Mouse (Mus musculus) adrenal gland, postnatal 25 days (tissue): Measurements from ENCODE around the gene Gnat2. TPM values are rescaled to one million over a fixed set of nuclear protein-coding genes. Genes with fewer than 3 reads are reported as not detected.

Source experiments
- DNase-seq: peaks from one replicate; pipeline ENCODE4 v3.0.0; 2021; ENCODE audit warnings: mixed read lengths
- long read RNA-seq: library from polyadenylated mRNA; stranded (forward); transcript quantifications from one replicate; pipeline ENCODE4 v2.0.0, GENCODE M21; 2021
- total RNA-seq: library from RNA; stranded (reverse); gene quantifications from 2 replicates; pipeline ENCODE4 v1.2.3, GENCODE M21; 2021

Gene Gnat2
- 13.2 and 13.4 TPM in 2 replicates for total RNA-seq
- long read RNA-seq, transcript Gnat2-201 (9 exons, 2,054 nt) = major isoform, 7 of 26 reads
- long read RNA-seq, partial matches to known transcripts = 1 of 26 reads
- long read RNA-seq, other reads (novel, unspliced or antisense) = 18 of 26 reads

DNA sequence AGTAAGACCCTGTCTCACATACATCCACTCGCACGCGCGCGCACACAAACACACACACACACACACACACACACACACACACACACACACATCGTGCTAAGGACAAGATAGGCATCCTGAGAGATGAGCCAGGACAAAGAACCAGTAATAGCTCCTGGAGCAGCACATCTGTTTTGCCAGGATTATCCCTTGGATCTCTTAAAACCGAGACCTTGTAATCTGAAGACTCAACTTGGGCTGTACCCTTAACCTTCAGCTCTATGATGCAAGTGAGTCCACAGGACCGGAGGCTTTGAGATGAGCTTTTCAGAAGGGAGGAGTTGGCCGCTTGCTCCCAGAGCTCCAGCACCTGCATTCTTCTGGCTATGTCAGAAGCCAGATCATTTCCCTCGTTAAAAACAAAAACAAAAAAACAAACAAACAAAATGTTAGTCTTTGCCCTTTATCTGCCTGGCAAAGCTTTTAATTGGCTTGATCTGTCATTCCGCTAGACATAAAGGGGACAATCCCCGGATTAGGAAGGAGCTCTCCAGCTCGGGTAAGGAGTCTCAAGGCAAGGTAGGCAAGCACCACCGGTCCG, at the start of gene Gnat2:
Gnat2 (plus strand) TSS at position 254 of the 580 bp plus-strand sequence.
- DNase-seq = no peak

DNA sequence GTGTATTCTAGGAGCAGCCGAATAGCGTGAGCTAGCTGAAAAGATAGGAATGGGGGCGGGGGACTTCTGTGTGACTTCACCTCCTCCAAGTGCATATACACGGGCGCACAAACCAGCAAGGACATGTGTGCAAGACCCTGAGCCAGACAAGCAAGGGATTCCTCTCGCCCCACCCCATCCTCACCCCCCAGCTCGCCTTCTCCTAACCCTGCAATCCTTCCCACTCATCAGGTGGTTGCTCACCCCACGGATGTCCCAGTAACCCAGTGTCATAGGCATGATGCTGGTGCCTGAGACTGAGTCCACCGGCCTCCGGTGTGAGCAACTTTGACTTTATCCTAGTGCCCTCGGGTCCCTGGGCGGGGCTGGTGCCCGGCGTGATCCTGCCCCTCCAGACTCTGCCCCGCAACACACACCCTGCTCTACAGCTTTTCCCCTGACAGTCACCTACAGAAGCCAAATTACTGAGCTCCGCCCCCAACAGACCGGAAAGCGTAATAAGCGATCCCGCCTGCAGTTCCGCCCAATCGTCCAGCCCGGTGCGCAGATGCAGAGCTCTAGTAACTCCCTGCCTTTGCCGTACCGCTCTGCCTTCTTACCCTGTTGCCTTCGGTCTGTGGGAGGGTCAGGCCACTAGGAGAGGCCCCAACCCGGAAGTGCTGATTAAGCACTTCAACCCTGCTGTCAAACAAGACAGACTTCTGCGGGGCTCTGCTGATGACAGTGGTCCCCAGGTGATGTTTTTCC, 48.0 kb upstream of the Gnat2 start, which contains the start of gene Gstm4:
Gstm4 (minus strand) TSS at position 501 of the 747 bp plus-strand sequence.
- DNase-seq = peak; percentile 86

DNA sequence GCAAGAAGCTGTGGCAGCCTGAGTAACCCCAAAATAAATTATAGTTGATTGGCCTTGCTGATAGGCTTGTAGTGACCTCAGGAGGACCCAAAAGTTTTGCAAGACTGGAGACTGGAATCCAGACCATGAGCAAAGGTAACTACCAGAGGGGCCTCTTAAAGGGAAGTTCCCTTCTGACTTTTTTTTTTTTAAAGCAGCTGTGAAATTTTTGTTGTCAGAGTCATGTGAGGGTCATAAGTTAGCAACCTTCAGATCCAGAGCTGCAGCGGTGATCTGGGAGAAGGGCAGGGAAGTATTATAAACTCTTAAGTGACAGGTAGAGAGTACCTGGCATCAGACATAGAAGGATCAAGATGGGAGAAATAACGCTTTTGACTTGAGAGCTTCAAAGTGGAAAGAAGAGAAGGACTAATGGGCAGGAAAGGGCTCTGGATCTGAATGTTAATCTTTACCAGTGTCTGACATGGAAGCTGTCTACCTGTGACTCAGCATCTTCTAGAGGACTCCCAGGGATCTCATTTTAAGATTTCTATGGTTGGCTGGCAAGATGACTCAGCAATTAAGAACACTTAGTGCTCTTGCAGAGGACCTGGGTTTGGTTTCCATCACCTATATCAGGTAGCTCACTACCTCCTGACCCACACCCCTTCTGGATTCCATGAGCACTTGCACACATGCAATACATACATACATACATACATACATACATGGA, 45.5 kb upstream of the Gnat2 start:
- DNase-seq = no peak

DNA sequence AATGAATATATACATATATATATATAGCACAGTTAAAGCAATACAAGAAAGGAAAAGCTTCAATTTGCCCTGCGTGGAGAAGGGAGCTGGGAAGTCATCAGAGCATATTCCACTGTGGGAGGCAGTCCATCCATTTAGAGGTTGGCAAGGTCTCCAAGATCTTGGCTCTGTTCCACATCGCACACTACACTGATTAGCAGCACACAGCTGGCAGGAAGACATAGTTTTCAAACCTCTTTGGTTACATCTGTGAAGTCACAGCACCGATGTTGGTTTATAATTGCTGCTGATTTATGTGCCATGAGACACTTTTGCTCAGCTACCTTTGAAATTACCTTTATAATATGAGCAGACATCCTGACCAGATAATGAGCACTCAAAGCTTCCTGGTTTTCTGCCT, 44.3 kb upstream of the Gnat2 start:
- DNase-seq = no peak

DNA sequence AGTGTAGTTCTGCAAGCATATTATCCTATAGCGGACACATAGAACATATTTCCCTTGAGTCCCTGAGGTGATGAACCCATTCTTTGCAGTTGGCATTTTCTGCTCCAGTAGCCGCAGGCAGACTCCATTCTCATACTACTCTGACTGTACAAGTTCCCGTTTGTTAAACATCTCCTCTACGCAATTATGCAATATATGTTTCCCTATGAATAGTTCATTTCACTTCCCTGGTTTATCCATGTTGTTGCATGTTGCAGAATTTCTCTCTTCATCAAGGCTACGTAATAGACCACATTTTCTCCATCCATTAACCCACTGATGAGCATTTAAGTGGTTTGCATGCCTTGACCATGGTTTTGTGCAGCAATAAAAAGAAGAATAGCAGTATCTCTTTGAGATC, 42.1 kb upstream of the Gnat2 start:
- DNase-seq = no peak

DNA sequence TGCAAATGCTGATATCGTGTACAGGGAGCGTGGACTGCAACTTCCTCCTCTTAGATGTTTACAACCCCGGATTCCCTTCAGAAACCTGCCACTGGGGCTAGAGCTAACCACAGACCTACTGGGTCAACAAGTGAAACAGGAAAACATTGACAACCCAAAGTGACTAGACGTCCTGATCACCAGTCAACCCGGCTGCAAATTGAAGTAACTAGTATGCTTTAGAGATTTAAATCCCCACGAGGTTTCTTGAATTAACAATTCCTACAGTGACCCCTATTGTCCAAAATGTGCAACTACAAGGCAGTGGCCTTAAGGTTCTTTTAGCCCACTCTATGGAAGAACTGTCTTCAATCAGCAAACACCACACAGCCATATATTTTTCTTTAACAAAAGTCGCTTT, 31.2 kb upstream of the Gnat2 start:
- no peak for DNase-seq

DNA sequence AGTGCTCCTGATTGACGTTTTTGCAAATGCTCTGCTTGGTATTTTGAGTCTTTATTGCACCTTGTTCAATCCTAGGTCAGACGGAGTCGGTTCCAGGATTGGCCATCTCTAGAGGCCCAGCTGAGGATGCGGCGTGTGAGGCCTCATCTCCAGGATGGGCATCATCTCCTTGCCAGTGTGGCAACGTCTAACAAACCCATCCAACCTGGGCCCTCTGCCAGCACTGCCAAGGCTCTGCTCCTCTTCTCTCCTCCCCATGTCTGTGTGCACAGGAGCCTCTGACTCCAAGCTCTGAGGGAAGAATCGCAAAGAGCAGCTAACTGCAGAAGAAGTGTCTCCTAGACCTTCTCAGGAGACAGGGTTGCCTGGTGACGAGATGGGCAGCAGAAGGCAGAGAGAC, 29.9 kb upstream of the Gnat2 start:
- peak; percentile 49 for DNase-seq

DNA sequence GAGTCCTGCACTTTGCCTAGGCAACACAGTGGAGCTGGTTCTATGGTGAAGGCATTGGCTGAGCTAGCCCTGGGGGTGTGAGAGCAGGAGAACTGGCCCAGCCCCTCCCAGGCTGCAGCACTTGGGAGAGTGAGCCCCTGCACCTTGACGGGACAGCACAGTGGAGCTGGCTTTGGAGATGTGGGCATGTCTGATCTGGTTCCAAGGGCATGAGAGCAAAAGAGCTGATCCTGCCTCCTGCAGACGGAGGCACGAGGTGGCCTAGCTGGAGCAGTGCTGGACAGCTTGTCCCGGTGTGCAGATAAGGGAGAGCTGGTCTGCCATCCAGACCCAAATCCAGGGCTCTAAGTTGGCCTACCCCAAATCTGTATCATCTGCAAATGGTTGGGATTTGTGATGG, 27.9 kb upstream of the Gnat2 start:
- no peak for DNase-seq

DNA sequence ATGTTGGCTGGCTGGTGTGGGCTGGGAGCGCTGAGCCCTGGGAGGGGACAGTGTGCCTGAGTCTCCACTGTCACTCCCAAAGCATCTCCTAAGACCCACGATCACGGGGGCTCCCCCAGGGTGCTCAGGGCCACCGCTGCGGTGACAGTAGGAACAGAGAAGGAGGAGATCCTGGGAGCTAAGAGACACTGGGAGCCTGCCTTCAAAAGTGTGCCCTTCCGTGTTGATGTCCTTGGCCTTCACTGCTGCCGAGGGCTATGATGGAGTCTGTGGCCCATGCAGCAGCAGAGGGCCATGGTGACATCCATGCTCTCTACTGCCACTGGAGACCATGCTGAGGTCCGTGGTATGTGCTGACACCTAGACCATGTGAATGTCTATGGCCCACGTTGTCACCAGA, 27.0 kb upstream of the Gnat2 start:
- no peak for DNase-seq

DNA sequence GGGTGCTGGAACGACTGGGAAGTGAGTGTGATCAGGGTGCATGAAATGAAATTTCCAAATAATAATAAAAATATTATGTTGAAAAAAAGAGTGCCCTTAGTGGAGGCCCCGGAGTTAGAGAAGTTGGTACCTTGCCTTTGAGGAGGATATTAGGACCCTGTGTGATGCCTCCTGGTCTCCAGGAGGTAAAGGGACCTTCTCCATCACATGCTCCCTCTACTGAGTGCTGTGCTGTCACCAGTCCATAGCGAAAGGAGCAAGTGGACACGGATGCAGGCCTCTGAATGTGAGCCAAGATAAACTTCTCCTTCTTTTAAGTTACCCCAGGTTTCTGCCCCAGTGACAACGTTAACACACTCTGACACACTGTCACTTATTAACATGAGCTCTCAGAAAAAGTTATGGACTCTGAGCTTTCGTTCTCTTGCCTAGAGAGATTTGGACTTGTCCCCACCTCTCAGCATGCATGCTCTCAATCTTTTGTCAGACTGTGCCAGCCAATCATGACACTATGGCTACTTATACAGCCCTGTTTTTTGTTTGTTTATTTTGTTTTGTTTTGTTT, 25.1 kb upstream of the Gnat2 start:
- DNase-seq = no peak

DNA sequence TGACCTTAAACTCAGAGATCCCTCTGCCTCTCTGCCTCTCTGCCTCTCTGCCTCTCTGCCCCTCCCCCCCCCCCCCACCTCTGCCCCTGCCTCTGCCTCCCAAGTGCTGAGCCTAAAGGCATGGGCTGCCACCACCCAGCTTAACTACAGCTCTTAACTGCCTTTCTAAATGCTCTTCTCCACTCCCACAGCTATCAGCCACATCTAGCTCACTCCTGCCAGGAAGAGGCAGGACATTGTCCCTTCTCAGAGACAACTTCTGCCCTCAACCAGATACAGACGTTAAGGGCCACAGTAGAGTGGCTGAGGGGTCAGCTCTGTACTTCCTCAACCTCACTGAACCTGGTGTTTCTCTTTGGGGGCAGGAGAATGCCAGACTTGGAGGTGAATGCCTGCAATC, 23.8 kb upstream of the Gnat2 start:
- DNase-seq = no peak

DNA sequence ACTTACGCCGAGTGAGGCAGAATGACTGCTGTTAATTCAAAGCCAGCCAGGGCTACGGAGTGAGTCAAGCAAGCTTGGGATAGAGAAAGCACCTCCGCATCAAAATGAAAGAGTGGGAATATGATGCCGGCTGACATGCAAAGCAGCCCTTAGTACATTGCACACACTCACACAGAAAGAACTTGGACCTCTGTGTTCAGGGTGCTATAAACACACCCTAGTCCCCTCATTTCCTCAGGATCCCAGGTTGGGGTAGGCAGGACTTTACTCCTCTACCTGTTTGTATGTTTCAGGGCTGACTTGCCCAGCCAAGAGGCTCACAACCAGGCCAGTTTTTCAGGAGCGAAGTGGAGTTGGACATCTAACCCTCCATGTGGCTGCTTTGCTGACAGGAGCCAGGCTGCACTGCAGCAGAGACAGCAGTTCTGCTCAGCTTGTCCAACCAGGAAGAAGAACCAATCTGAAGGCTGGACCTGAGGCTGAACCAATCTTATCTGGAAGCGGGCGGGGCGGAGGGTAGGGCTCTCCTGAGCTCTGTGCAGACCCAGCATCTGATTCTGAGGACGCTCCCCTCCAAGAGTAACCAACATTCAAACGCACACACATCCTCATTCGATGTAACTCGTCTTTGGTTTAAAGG, 23.2 kb upstream of the Gnat2 start:
- no peak for DNase-seq

DNA sequence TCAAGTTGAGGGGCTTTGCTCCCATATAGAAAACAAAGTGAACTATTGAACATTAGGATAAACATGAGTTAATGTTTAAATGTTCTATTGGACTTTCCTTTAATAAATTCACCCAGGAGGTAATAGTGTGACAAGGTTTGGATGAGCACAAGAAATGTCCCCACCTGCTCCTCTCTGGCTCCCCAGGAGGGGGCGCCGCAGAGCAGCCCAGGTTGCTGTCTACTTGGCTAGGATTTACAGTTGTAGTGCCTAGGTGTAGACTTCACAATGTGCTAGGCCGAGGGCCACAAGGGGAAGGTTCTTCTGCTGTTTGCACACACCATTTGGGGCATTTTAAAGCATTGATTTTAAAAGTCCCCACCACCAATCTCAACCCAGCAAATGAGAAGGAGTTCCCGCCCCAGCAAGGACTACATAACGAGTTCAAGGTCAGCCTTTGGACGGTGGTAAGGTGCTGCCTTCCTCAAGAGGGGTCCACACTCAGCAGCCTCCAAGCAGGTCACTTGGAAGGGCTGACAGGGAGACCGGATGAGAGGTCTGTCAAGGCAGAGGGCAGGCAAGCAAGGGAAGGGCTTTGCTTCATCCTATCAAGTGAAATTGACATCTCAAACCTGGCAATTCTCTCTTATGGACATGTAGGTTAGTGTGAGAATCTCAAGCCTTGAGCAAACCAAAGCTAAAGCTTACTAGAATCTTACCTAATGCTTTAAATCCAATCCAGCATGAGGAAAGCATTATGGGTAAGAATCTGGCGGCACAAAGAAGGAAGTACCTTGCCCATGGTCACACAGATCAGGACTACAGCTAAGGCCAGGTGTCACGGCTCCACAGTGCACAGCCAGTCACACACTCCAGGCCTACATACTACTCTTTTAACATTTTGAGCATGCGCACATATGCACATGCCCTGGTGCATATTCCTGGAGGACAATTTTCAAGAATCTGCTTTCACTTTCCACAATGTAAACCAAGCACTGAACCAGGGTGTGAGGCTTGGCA, 22.0 kb upstream of the Gnat2 start:
- peak; percentile 81 for DNase-seq

DNA sequence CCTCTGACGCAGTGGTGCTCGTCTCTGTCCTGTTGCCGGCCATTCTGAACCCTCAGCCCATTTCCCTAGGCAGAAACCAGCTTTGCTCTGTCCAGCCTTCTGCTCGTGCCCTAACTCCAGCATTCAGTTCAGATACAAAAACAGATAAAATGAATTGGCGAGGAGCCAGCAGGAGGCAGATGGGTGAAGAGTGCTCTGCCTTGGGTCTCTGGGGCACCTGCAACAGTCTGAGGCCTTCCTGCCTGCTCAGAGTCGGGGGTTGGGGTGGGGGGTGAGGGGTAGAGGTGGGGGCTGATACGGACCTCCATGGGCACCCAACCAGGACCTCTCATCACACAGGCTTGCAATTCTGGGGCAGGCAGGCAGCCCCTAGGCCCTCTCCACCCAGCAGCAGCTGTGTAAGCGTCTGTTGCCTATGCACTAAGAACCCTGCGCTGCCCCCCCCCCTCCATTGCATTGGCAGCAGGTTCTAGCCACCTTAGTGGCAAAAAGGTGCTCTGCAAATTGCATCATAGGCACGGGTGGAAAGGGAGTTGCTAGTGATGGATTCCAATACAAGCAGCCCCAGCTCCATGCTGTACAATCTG, 19.5 kb upstream of the Gnat2 start:
- DNase-seq = no peak

DNA sequence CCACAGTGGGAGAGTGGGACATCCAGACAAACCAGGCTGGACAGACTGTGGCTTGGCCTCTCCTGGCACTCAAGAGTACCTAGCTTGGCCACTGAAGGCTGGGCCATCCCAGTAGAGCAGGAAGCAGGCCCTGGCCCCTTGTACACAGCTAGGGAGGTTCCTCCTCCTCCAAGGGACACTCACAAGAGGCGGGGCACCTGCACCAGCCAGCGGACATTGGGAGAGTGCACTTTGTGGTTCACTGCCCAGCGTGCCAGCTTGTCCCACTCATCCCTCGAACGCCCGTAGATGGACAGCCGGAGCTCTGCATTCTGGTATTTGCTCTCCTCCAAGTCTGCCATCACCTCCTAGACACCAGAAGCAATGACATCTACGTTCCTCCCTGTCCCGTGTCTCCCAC, 15.8 kb upstream of the Gnat2 start:
- DNase-seq = no peak

DNA sequence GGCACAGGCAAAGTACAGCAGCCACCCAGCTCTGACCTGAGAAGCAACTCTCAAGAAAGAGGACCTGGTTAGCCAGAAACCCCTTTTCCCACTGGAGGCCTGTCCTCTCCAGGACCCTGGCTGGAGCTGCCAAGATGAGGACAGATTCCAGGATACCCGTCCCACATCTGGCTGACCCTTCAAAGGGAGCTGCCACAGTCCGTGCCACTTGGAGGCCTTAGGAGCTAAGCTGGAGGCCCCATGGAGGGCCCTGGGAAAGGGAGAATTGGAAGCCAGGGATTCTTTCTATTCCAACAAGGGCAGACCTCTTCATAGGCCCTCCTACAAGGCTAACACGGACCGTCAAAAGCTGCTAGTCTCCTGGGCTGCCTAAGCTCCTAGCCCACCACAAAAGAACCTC, 10.9 kb upstream of the Gnat2 start:
- DNase-seq = no peak

DNA sequence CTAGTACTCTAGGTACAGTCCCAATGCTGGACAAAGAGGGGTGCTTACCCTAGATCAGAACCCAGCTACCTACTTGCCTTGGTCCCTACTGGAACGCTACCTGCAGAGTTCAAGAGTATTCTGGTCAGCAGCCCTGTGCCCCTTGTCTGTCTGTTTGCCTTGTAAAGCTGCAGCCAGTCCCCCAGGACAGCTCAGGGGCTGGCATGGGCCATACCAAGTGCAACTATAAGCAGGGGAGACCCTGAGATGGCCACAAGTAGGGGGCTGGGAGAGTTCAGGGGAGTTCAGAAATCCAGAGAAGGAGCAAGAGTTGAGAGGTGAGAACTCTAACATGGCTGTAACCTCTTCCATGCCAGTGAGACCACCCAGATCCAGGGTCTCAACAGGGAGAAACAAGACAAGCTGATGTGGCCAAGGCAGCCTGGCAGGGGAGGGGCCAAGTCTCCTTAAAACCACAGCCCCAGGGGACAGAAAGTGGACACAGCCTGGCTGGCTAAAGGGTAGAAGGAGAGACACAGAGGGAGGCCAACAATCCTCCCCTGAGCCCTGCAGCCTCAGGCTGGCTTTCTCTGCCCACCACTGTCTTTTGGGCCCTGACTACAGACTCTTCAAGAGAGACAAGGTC, 10.2 kb upstream of the Gnat2 start:
- no peak for DNase-seq

DNA sequence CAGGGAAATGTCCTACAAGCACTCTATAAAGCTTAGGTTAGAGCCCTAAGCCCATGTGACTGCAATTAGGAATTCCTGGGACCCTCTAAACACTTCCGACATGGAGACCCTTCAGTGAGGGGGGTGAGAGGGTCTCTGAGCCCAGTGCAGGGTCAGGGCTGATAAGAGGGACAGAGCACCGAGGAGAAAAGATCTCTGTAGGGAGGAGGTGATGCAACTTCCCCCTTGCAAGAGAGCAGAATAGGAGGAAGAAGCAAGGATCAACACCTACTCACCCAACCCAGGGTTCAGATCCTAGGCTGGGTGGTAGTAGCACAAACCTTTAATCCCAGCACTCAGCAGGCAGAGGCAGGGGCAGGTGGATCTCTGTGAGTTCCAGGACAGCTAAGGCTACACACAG, 9.4 kb upstream of the Gnat2 start:
- DNase-seq = no peak

DNA sequence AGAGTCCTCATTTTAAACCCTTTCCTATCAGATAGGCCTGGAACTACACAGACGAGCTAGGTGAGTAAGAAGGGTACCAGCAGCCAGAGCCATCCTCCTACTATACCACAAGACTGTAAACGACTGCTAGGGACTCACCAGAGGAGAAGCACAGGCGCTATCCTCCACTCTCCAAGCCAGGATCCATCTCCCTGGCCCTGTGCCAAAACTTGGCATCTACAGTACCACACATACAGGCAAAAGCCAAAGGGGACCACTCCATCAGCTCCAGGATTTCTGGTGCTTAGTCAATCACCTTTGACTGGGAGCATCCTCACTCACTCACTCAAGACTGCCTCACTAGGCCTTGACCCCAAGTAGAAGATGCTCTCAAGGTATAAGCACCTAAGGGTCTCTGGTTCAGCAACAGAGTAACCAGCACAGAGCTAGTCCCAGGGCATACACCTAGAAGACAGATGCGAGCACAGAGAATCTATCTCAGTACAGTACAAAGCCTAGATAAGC, 8.6 kb upstream of the Gnat2 start:
- no peak for DNase-seq

DNA sequence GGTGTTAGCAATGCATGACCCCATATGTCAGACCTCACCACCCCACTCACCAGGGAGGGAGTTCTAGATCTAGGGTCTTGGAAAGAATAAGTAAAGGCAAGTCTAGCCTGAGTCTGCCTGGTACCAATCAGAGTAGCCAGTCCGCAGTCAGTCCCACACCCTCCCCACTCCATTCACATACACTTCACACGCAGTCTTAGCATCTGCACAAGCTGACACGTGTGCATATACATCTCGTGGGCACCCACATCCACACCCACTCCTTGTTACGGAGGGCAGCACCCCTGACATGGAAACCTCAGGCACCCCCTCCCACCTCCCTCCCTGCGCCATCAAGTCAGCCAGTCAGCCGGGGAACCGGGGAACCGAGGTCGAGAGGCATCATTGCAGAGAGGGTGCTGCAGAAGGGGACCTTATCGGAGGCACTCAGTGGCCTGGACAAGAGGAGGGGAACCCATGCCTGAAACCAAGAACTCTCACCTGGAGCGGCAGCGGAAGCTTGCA, 7.8 kb upstream of the Gnat2 start:
- DNase-seq = no peak
